Mouse (Mus musculus) olfactory bulb, adult 2 months (tissue): ENCODE results near the gene Anapc15. TPM values are rescaled to one million over a fixed set of nuclear protein-coding genes. Genes with fewer than 3 reads are reported as not detected.

Experiments used
- H3K27ac ChIP-seq: fragments of 200-500 bp; 2 replicates; pipeline ENCODE4 v1.5.1; 2012; ENCODE audit warnings: low read depth, low read length; ENCODE audit not compliant: insufficient read depth
- H3K4me1 ChIP-seq: fragments of 200-500 bp; 2 replicates; pipeline ENCODE4 v1.6.1; 2012; ENCODE audit warnings: low read length; ENCODE audit not compliant: control insufficient read depth, insufficient read depth
- H3K4me3 ChIP-seq: fragments of 200-500 bp; 2 replicates; pipeline ENCODE4 v1.5.1; 2012; ENCODE audit warnings: mild to moderate bottlenecking, low read depth, low read length, moderate library complexity; ENCODE audit not compliant: insufficient read depth
- CTCF ChIP-seq: fragments of 200-500 bp; IDR thresholded peaks from 2 replicates; pipeline ENCODE4 v1.5.1; 2012; ENCODE audit warnings: low read depth, mild to moderate bottlenecking, low read length, moderate library complexity; ENCODE audit not compliant: insufficient read depth
- POLR2A ChIP-seq: fragments of 200-500 bp; IDR thresholded peaks from 2 replicates; pipeline ENCODE4 v1.6.1; 2012; ENCODE audit warnings: mild to moderate bottlenecking, low read depth, low read length, moderate library complexity; ENCODE audit not compliant: insufficient read depth
- WGBS: fragments of 180-500 bp; shearing (Covaris S2); methylation state at CpG from one replicate; pipeline ENCODE4 v1.1.7; 2018; 5-methylcytosine and 5-hydroxymethylcytosine counted together
- polyA plus RNA-seq: library from polyadenylated mRNA; stranded (reverse); fragments of >200 nt; gene quantifications from 2 replicates; pipeline ENCODE4 v1.2.4, GENCODE M21; 2012; ENCODE audit warnings: low replicate concordance; ENCODE audit not compliant: missing spikeins, insufficient read depth, insufficient read length

The Anapc15 gene
- polyA plus RNA-seq: not detected in 2 replicates

DNA sequence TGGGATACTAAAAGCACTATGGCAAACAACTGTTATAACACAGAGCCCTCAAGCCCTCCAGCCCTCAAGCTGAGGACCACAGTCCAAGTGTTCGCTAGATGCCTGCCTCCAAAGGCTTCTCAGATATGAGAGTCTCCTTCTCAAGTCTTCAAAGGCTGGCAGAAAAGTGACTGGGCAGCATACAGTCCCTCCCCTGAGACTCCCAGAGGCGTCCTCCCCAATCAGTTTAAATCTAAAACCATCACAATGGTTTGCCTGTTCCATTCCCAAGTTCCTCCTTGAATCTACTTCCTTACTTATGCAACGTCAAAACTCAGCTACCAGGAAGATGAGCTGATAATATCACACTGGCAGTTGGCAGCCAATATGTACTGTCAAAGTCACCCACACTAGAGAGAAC is at the start of gene Anapc15:
Gene Anapc15 (plus strand): TSS at position 301 of the 400 bp plus-strand sequence.
- TF ChIP-seq POLR2A (no peak), CTCF (no peak)
- 78% methylated on average over 3 of the region's 3 CpGs for WGBS
- Histone ChIP-seq H3K27ac (no peak within 1 kb of the TSS), H3K4me3 (no peak within 1 kb of the TSS), H3K4me1 (no peaks in the 10 kb centered on the region)

DNA sequence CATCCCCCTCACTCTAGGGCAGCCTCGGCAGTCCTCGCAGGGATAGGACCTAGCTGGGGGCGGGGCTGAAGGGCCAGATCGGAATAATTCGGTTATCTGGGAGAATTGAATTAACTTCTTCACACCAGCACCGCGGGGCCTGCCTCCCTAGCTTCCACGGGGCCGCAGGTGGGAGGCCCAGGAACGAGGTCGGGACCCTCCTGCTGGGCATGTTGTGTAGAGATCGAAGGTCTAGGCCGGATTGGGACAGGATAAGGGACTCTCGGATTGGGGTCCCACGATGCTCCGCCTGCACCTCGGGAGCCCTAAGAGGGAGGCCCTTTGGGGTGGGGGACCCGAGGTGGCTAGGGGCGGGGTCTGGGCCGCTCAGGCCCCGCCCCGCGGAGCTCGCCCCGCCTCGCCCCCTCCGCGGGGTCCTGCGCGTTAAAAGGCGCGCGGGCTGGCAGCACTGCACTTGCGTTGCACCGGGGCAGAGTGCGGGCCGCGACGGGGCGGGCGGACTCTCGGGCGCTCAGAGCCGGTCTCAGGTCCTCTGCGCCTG is 45.6 kb upstream of the Anapc15 start, which contains the start of gene Phox2a:
Gene Phox2a (plus strand): TSS at position 453 of the 541 bp plus-strand sequence.
- TF ChIP-seq CTCF (no peak), POLR2A (no peak)
- H3K4me1 ChIP-seq: peaks cover 20% of the 10 kb centered on the region
- H3K27ac ChIP-seq: no peak within 1 kb of the TSS
- WGBS: 2% methylated on average over 45 of the region's 45 CpGs
- no peak within 1 kb of the TSS; the same call in 1 of the 2 replicates for H3K4me3 ChIP-seq

DNA sequence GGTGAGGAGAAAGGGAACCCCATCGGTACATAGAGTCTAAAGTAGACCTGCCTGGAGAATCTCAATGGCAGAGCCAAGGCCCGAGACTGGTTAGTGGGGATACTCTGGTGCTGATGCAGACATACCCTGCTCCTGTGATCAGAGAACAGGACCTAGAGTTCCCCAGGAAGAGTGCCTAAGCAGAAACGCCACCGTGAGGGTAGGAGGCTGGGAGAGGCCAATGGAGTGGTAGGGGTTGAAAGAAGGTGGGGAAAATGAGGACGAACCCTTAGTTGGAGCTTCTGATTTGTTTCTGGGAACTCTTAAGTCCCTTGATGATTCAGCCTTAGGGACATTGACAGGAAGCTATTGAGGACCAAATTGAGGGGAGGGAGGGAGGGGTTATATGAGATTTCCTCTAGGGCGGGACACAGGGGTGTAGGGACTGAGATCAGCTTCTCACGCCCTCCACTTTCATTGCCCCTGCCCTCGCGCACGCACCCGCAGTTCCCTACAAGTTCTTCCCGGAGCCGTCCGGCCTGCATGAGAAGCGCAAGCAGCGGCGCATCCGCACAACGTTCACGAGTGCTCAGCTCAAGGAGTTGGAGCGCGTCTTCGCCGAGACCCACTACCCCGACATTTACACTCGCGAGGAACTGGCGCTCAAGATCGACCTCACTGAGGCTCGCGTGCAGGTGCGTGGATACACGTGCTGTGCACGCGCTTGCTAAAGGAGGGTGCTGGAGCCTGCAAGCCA is 43.1 kb upstream of the Anapc15 start:
- WGBS: 10% methylated on average over 35 of the region's 35 CpGs
- TF ChIP-seq POLR2A (no peak), CTCF (no peak)
- peaks cover 20% of the 10 kb centered on the region for H3K4me1 ChIP-seq
- H3K27ac ChIP-seq: no peak overlapping the region
- H3K4me3 ChIP-seq: peak overlapping the region; percentile 9; the same call in 1 of the 2 replicates

DNA sequence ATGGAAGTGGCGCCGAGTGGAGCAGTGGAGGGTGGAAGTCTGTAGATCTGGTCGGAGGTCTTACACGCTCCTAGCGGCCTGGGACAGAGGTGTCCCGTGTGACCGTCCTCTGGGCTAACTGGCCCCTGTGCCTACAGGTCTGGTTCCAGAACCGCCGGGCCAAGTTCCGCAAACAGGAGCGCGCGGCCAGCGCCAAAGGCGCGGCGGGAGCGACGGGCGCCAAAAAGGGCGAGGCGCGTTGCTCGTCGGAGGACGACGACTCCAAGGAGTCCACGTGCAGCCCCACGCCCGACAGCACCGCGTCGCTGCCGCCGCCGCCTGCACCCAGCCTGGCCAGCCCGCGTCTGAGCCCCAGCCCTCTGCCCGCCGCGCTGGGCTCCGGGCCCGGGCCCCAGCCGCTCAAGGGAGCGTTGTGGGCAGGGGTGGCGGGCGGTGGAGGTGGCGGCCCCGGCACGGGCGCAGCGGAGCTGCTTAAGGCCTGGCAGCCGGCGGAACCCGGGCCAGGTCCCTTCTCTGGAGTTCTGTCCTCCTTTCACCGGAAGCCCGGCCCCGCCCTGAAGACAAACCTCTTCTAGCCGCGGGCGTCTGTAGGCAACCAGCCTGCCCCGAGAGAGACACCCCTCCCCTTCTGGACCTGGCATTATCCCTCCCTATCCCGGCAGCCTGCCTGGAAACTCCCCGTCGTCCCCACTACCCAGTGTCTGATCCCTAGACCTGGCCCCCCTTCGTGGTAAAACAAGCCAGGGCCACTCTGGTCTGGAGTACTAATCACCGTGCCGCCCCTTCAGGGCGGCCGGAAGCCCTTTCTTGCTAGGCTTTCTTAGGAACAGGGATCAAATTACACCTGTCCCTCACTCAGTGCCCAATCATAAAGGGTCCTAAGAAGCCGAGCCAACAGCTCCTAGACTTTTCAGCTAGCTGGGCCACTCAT is 41.7 kb upstream of the Anapc15 start:
- no peak overlapping the region for H3K27ac ChIP-seq
- H3K4me3 ChIP-seq: peak overlapping the region; percentile 34
- WGBS: 3% methylated on average over 62 of the region's 71 CpGs
- no peak; the same call in 1 of the 2 replicates for TF ChIP-seq CTCF
- TF ChIP-seq POLR2A: no peak
- peaks cover 20% of the 10 kb centered on the region for H3K4me1 ChIP-seq

DNA sequence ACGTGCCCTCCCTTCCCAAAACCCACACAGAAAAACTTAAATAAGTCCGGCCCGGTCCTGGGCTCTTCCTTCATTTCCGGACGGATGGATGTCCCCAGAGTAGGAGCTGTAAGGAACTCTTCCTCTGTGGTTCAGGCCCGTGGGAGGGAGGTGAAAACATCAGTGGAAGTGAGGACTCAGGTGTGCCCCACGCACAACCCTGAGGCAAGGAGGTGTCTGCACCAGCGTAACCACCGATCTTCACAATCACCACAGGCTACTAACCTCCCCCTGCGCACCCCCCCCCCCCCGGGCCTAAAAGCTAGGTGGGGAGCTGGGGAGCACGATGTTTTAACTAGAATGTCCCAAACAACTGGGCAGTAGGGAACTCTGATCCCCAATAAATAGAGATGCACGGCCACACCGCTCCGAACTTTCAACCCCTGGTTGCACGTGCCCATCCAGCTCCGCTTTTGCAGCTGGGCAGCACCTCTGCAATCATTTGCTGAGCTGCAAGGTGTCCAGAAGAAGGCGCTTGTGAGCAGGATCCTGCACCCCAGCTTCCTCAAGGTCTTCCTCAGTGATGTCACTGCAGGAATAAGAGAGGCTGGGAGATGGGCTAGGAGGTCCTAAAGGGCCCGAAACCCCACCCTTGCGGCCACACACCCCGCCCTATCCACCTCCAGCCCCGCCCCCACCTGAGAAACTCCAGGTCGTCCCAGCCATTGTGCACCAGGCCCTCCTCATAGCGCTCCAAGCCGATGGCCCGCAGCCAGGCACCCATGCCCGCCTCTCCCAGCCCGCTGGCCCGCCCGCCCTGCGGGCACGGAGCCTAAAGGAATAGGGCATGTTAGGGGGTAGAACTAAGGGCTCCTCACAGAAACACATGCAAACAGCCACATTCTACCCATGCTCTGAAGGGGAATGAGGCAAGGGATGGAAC is 40.4 kb upstream of the Anapc15 start:
- Histone ChIP-seq H3K4me3 (no peak overlapping the region), H3K4me1 (peaks cover 15% of the 10 kb centered on the region), H3K27ac (no peak overlapping the region)
- no peak for TF ChIP-seq POLR2A
- TF ChIP-seq CTCF: no peak
- WGBS: 59% methylated on average over 32 of the region's 32 CpGs

DNA sequence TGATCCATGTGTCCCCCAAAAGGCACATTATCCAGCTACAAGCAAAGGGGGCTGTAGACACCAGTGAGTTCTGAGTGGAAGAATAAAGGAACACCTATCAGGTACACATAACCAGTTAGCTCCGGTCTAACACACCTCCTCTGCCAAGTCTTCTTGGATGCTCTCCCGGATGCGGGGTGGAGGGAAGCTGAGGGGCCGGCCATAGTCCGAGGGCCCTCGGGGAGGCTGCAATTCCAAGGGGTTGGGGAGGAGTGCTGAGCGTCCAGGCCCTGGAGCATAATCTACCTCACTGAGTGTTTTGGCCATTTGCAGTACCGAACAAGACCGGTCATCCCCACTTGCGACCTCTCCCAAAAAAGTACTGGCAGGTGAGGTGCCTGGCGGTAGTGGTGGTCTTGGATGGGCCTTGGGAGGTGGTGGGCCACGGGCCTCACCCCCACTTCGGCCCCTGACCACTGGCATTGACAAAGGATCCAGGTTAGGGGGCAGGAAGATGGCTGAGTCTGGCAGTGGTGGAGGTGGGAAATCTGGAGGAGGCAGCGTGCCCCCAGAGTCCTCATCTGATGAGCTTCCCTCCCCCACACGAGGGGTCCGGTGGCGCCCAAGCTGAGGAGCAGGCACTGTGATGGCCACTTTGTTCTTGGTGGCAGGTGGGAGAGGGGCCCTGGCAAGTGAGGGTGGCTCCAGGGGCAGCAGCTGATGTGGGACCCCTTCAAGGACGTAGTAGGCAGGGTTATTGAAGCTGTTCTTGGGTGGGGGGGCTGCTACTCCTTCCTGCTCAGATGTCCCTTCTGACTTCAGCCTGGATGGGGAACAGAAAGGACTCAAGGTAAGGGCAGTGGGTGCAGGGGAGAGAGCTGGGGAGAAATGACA is 39.5 kb upstream of the Anapc15 start:
- no peak overlapping the region for H3K27ac ChIP-seq

DNA sequence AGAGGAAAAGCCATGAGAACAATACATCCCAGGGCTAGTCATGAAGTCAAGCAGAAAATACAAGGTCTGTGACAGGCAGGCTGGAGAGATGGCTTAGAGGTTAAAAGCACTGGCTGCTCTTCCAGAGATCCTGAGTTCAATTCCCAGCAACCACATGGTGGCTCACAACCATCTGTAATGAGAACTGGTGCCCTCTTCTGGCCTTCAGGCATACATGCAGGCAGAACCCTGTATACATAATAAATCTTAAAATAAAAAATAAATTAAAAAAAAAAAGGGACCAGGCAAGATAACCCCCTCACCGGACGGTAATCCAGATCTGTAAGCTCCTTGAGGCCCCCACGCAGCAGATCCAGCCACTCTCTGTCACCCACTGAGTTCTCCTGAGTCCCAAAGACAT is 33.1 kb upstream of the Anapc15 start:
- Histone ChIP-seq H3K4me3 (no peak overlapping the region), H3K27ac (no peak overlapping the region), H3K4me1 (0 out of 2 replicates have a peak, but pooled peaks cover 2% of the 10 kb centered on the region)
- WGBS: 99% methylated on average over 3 of the region's 3 CpGs
- TF ChIP-seq POLR2A: no peak
- no peak for TF ChIP-seq CTCF

More for the DNA sequence above, 39.5 kb upstream of the Anapc15 start:
- 77% methylated on average over 18 of the region's 18 CpGs for WGBS
- TF ChIP-seq POLR2A (no peak), CTCF (no peak)
- no peak overlapping the region for H3K4me3 ChIP-seq
- peaks cover 12% of the 10 kb centered on the region for H3K4me1 ChIP-seq

DNA sequence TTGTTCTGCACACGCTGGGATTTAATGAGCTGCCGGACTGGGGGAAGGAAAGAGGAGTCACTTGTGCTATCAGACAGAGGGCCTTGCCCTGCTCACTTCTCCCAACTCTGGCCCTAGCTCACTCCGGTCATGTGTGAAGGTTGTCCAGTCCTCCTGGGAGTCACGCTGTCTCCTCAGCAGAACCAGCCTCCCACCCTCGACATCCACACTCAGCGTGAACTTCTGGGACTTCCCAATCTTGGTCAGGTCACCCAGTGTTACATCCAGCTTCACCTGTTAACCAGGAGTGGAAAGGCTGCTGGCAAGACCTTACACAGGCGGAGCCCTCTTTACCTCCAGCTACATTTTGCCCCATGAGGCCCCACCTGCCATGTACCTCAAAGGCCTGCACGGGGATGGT is 32.1 kb upstream of the Anapc15 start:
- peaks cover 6% of the 10 kb centered on the region; the same call in 1 of the 2 replicates for H3K4me1 ChIP-seq
- no peak overlapping the region for H3K4me3 ChIP-seq
- TF ChIP-seq POLR2A: no peak
- no peak for TF ChIP-seq CTCF
- WGBS: 94% methylated on average over 8 of the region's 8 CpGs
- H3K27ac ChIP-seq: no peak overlapping the region
